Mouse (Mus musculus): ENCODE results near the gene Bphl.

- TF ChIP-seq CTCF (IDR thresholded peaks at IDR 0.05; ENCODE audit: control insufficient read depth, insufficient read depth, low read length) (no peak), POLR2A (IDR thresholded peaks at IDR 0.05; ENCODE audit: borderline replicate concordance, control insufficient read depth, low read depth, low read length) (no peak)
These were observed 71.8 kb downstream of the Bphl start for GRCm38 (mm10) chr13:34109035-34109676.

Measured in bone marrow, adult 2 months (tissue).